Mouse (Mus musculus): Measurements from ENCODE around the gene 1700001C19Rik. TPM values are rescaled to one million over a fixed set of nuclear protein-coding genes. Genes with fewer than 3 reads are reported as not detected.
"Not testable (repeated sequence)": the region's sequence is repeated elsewhere in the genome, so short reads cannot be mapped to it uniquely, and the experiment has no call there.

1700001C19Rik gene
- polyA plus RNA-seq, 1 experiment: 1.3 TPM

GRCm38 (mm10) chr17:47436156-47436906 lies 845 bp downstream of the 1700001C19Rik start, which contains the start of gene AI661453:
Gene AI661453, plus strand, starts transcription at chr17:47436615.
- no peak within 1 kb of the TSS for H3K27ac ChIP-seq (ENCODE audit: insufficient read depth, low read length)
- H3K27me3 ChIP-seq (ENCODE audit: control insufficient read depth, insufficient read depth, low read length, poor library complexity, severe bottlenecking): no peaks in the 10 kb centered on the region

GRCm38 (mm10) chr17:47430815-47431214 lies 6.4 kb downstream of the 1700001C19Rik start:
- H3K9me3 ChIP-seq (replicated peaks; ENCODE audit: control insufficient read depth, insufficient read depth, low read length, poor library complexity, severe bottlenecking): no peaks in the 10 kb centered on the region
- TF ChIP-seq CTCF (IDR thresholded peaks at IDR 0.05; ENCODE audit: low read depth, low read length): no peak
- no peak for TF ChIP-seq POLR2A (IDR thresholded peaks at IDR 0.05; ENCODE audit: insufficient read depth, low read length)
- TF ChIP-seq EP300 (IDR thresholded peaks at IDR 0.05; ENCODE audit: insufficient read depth, low read depth, low read length): no peak
- no peaks in the 10 kb centered on the region for H3K36me3 ChIP-seq (ENCODE audit: control insufficient read depth, insufficient read depth, low read length, poor library complexity, severe bottlenecking)
- H3K9ac ChIP-seq (ENCODE audit: low read depth, poor library complexity, severe bottlenecking): no peak overlapping the region
- H3K4me3 ChIP-seq (ENCODE audit: low read depth, low read length): no peak overlapping the region
- peaks cover 3% of the 10 kb centered on the region for H3K4me1 ChIP-seq (ENCODE audit: control insufficient read depth, insufficient read depth, low read length)
- H3K27me3 ChIP-seq (ENCODE audit: control insufficient read depth, insufficient read depth, low read length, poor library complexity, severe bottlenecking): no peaks in the 10 kb centered on the region
- H3K27ac ChIP-seq (ENCODE audit: insufficient read depth, low read length): no peak overlapping the region

More at GRCm38 (mm10) chr17:47436156-47436906, 845 bp downstream of the 1700001C19Rik start, which contains the start of gene AI661453:
- Histone ChIP-seq H3K9me3 (replicated peaks; ENCODE audit: control insufficient read depth, insufficient read depth, low read length, poor library complexity, severe bottlenecking) (no peaks in the 10 kb centered on the region), H3K4me1 (ENCODE audit: control insufficient read depth, insufficient read depth, low read length) (peaks cover 10% of the 10 kb centered on the region), H3K9ac (ENCODE audit: low read depth, poor library complexity, severe bottlenecking) (peak within 1 kb of the TSS; percentile 55), H3K36me3 (ENCODE audit: control insufficient read depth, insufficient read depth, low read length, poor library complexity, severe bottlenecking) (no peaks in the 10 kb centered on the region), H3K4me3 (ENCODE audit: low read depth, low read length) (peak within 1 kb of the TSS; percentile 75)
- TF ChIP-seq EP300 (IDR thresholded peaks at IDR 0.05; ENCODE audit: insufficient read depth, low read depth, low read length) (peak; percentile 67), POLR2A (IDR thresholded peaks at IDR 0.05; ENCODE audit: insufficient read depth, low read length) (no peak), CTCF (IDR thresholded peaks at IDR 0.05; ENCODE audit: low read depth, low read length) (no peak)

GRCm38 (mm10) chr17:47428831-47429304 lies 8.3 kb downstream of the 1700001C19Rik start:
- H3K36me3 ChIP-seq (ENCODE audit: control insufficient read depth, insufficient read depth, low read length, poor library complexity, severe bottlenecking): no peaks in the 10 kb centered on the region
- no peak overlapping the region for H3K4me3 ChIP-seq (ENCODE audit: low read depth, low read length)
- H3K27me3 ChIP-seq (ENCODE audit: control insufficient read depth, insufficient read depth, low read length, poor library complexity, severe bottlenecking): no peaks in the 10 kb centered on the region
- peaks cover 3% of the 10 kb centered on the region for H3K4me1 ChIP-seq (ENCODE audit: control insufficient read depth, insufficient read depth, low read length)
- no peaks in the 10 kb centered on the region for H3K9me3 ChIP-seq (replicated peaks; ENCODE audit: control insufficient read depth, insufficient read depth, low read length, poor library complexity, severe bottlenecking)
- no peak overlapping the region for H3K9ac ChIP-seq (ENCODE audit: low read depth, poor library complexity, severe bottlenecking)
- TF ChIP-seq EP300 (IDR thresholded peaks at IDR 0.05; ENCODE audit: insufficient read depth, low read depth, low read length) (0 out of 2 replicates have a peak, but pooled peaks have one; percentile 9), POLR2A (IDR thresholded peaks at IDR 0.05; ENCODE audit: insufficient read depth, low read length) (no peak), CTCF (IDR thresholded peaks at IDR 0.05; ENCODE audit: low read depth, low read length) (peak; percentile 60)
- H3K27ac ChIP-seq (ENCODE audit: insufficient read depth, low read length): no peak overlapping the region

GRCm38 (mm10) chr17:47427316-47427715 lies 9.9 kb downstream of the 1700001C19Rik start:
- Histone ChIP-seq H3K4me3 (ENCODE audit: low read depth, low read length) (no peak overlapping the region), H3K27ac (ENCODE audit: insufficient read depth, low read length) (no peak overlapping the region), H3K36me3 (ENCODE audit: control insufficient read depth, insufficient read depth, low read length, poor library complexity, severe bottlenecking) (no peaks in the 10 kb centered on the region), H3K9me3 (replicated peaks; ENCODE audit: control insufficient read depth, insufficient read depth, low read length, poor library complexity, severe bottlenecking) (no peaks in the 10 kb centered on the region), H3K9ac (ENCODE audit: low read depth, poor library complexity, severe bottlenecking) (no peak overlapping the region), H3K4me1 (ENCODE audit: control insufficient read depth, insufficient read depth, low read length) (peaks cover 3% of the 10 kb centered on the region), H3K27me3 (ENCODE audit: control insufficient read depth, insufficient read depth, low read length, poor library complexity, severe bottlenecking) (no peaks in the 10 kb centered on the region)
- no peak for TF ChIP-seq POLR2A (IDR thresholded peaks at IDR 0.05; ENCODE audit: insufficient read depth, low read length)
- peak; percentile 50 for TF ChIP-seq CTCF (IDR thresholded peaks at IDR 0.05; ENCODE audit: low read depth, low read length)

- no peak overlapping the region for H3K4me3 ChIP-seq (ENCODE audit: low read depth, low read length)
- H3K27ac ChIP-seq (ENCODE audit: insufficient read depth, low read length): no peak overlapping the region
- peaks cover 4% of the 10 kb centered on the region for H3K4me1 ChIP-seq (ENCODE audit: control insufficient read depth, insufficient read depth, low read length)
- H3K27me3 ChIP-seq (ENCODE audit: control insufficient read depth, insufficient read depth, low read length, poor library complexity, severe bottlenecking): no peaks in the 10 kb centered on the region
- TF ChIP-seq CTCF (IDR thresholded peaks at IDR 0.05; ENCODE audit: low read depth, low read length) (no peak), EP300 (IDR thresholded peaks at IDR 0.05; ENCODE audit: insufficient read depth, low read depth, low read length) (no peak), POLR2A (IDR thresholded peaks at IDR 0.05; ENCODE audit: insufficient read depth, low read length) (no peak)
- H3K36me3 ChIP-seq (ENCODE audit: control insufficient read depth, insufficient read depth, low read length, poor library complexity, severe bottlenecking): no peaks in the 10 kb centered on the region
- H3K9me3 ChIP-seq (replicated peaks; ENCODE audit: control insufficient read depth, insufficient read depth, low read length, poor library complexity, severe bottlenecking): no peaks in the 10 kb centered on the region
- no peak overlapping the region for H3K9ac ChIP-seq (ENCODE audit: low read depth, poor library complexity, severe bottlenecking)
Observed at GRCm38 (mm10) chr17:47424186-47424585, 13.0 kb downstream of the 1700001C19Rik start.

GRCm38 (mm10) chr17:47422616-47423015 lies 14.6 kb downstream of the 1700001C19Rik start:
- H3K27ac ChIP-seq (ENCODE audit: insufficient read depth, low read length): not testable (repeated sequence)

More at GRCm38 (mm10) chr17:47422616-47423015, 14.6 kb downstream of the 1700001C19Rik start:
- not testable (repeated sequence) for H3K27me3 ChIP-seq (ENCODE audit: control insufficient read depth, insufficient read depth, low read length, poor library complexity, severe bottlenecking); H3K9ac ChIP-seq (ENCODE audit: low read depth, poor library complexity, severe bottlenecking); H3K4me1 ChIP-seq (ENCODE audit: control insufficient read depth, insufficient read depth, low read length); H3K36me3 ChIP-seq (ENCODE audit: control insufficient read depth, insufficient read depth, low read length, poor library complexity, severe bottlenecking); H3K9me3 ChIP-seq (replicated peaks; ENCODE audit: control insufficient read depth, insufficient read depth, low read length, poor library complexity, severe bottlenecking); H3K4me3 ChIP-seq (ENCODE audit: low read depth, low read length)
